Mouse (Mus musculus) limb, embryonic 10.5 days (tissue): ENCODE data around the gene Tef. TPM values are rescaled to one million over a fixed set of nuclear protein-coding genes. Genes with fewer than 3 reads are reported as not detected.

Experiments
- DNase-seq: peaks from one replicate; pipeline ENCODE4 v3.0.0-alpha.2; 2017; ENCODE audit warnings: low spot score
- H3K27ac ChIP-seq: fragments of 300-500 bp; sonication (generic); 2 replicates; pipeline ENCODE4 v1.5.1; 2016; ENCODE audit warnings: mild to moderate bottlenecking
- H3K27me3 ChIP-seq: fragments of 300-500 bp; sonication (generic); 2 replicates; pipeline ENCODE4 v1.6.1; 2016; ENCODE audit warnings: low read depth, mild to moderate bottlenecking; ENCODE audit not compliant: poor library complexity, severe bottlenecking
- H3K36me3 ChIP-seq: fragments of 300-500 bp; sonication (generic); 2 replicates; pipeline ENCODE4 v1.6.1; 2016; ENCODE audit warnings: mild to moderate bottlenecking, moderate library complexity
- H3K4me1 ChIP-seq: fragments of 300-500 bp; sonication (generic); 2 replicates; pipeline ENCODE4 v1.6.1; 2016
- H3K4me3 ChIP-seq: fragments of 300-500 bp; sonication (generic); 2 replicates; pipeline ENCODE4 v1.5.1; 2016; ENCODE audit warnings: mild to moderate bottlenecking, moderate library complexity
- H3K9me3 ChIP-seq: fragments of 300-500 bp; sonication (generic); replicated peaks from 2 replicates; pipeline ENCODE4 v1.6.1; 2016; ENCODE audit warnings: mild to moderate bottlenecking
- WGBS: fragments of 180-500 bp; shearing (Covaris S2); methylation state at CpG from one replicate; pipeline ENCODE4 v1.1.7; 2016; 5-methylcytosine and 5-hydroxymethylcytosine counted together
- polyA plus RNA-seq: library from polyadenylated mRNA; unstranded; fragments of >200 nt; fragmentation: Nextera tagmentation; extraction: Ambion mirVana; gene quantifications from 2 replicates; pipeline ENCODE4 v1.2.1, GENCODE M21; 2016

Tef gene
- polyA plus RNA-seq, 1 experiment from 2014 or later = 16.5 TPM

- Histone ChIP-seq H3K27me3 (no peaks in the 10 kb centered on the region), H3K4me3 (no peak overlapping the region), H3K4me1 (peaks cover 11% of the 10 kb centered on the region; the same call in 1 of the 2 replicates), H3K27ac (no peak overlapping the region), H3K36me3 (peaks cover 98% of the 10 kb centered on the region), H3K9me3 (no peaks in the 10 kb centered on the region)
- DNase-seq = no peak
- WGBS = 91% methylated on average over 15 of the region's 15 CpGs
These were observed 27.6 kb upstream of the Tef start for GRCm38 (mm10) chr15:81774505-81775171.

- Histone ChIP-seq H3K4me1 (peaks cover 11% of the 10 kb centered on the region; the same call in 1 of the 2 replicates), H3K36me3 (peaks cover 100% of the 10 kb centered on the region), H3K4me3 (no peak overlapping the region), H3K9me3 (no peaks in the 10 kb centered on the region), H3K27me3 (no peaks in the 10 kb centered on the region), H3K27ac (no peak overlapping the region)
- no peak for DNase-seq
- WGBS = 93% methylated on average over 11 of the region's 11 CpGs
These were observed 25.4 kb upstream of the Tef start for GRCm38 (mm10) chr15:81776631-81777422.

GRCm38 (mm10) chr15:81781816-81782215, 20.4 kb upstream of the Tef start:
- no peak overlapping the region for H3K4me3 ChIP-seq
- H3K9me3 ChIP-seq = no peaks in the 10 kb centered on the region
- peaks cover 99% of the 10 kb centered on the region for H3K36me3 ChIP-seq
- H3K27ac ChIP-seq = no peak overlapping the region
- WGBS = 88% methylated on average over 7 of the region's 7 CpGs
- no peaks in the 10 kb centered on the region; the same call in 1 of the 2 replicates for H3K4me1 ChIP-seq
- no peaks in the 10 kb centered on the region for H3K27me3 ChIP-seq
- DNase-seq = no peak

GRCm38 (mm10) chr15:81784762-81785161, 17.5 kb upstream of the Tef start:
- WGBS = 72% methylated on average over 5 of the region's 5 CpGs
- peaks cover 99% of the 10 kb centered on the region for H3K36me3 ChIP-seq

GRCm38 (mm10) chr15:81785701-81786100, 16.5 kb upstream of the Tef start:
- DNase-seq = no peak
- no peak overlapping the region for H3K4me3 ChIP-seq
- H3K27ac ChIP-seq = no peak overlapping the region
- H3K27me3 ChIP-seq = no peaks in the 10 kb centered on the region
- WGBS = 93% methylated on average over 8 of the region's 8 CpGs
- H3K9me3 ChIP-seq = no peaks in the 10 kb centered on the region
- H3K4me1 ChIP-seq = no peaks in the 10 kb centered on the region; the same call in 1 of the 2 replicates
- peaks cover 99% of the 10 kb centered on the region for H3K36me3 ChIP-seq

More at GRCm38 (mm10) chr15:81784762-81785161, 17.5 kb upstream of the Tef start:
- no peaks in the 10 kb centered on the region for H3K27me3 ChIP-seq
- no peaks in the 10 kb centered on the region; the same call in 1 of the 2 replicates for H3K4me1 ChIP-seq
- H3K27ac ChIP-seq = 0 out of 2 replicates have a peak overlapping the region, but pooled peaks have one; percentile 1
- H3K4me3 ChIP-seq = no peak overlapping the region
- no peaks in the 10 kb centered on the region for H3K9me3 ChIP-seq
- DNase-seq = no peak

- DNase-seq = no peak
- peaks cover 99% of the 10 kb centered on the region for H3K36me3 ChIP-seq
- H3K4me1 ChIP-seq = no peaks in the 10 kb centered on the region; the same call in 1 of the 2 replicates
- H3K9me3 ChIP-seq = no peaks in the 10 kb centered on the region
- H3K27ac ChIP-seq = no peak overlapping the region
- whole genome bisulfite sequencing = 94% methylated on average over 13 of the region's 13 CpGs
- H3K27me3 ChIP-seq = no peaks in the 10 kb centered on the region
- no peak overlapping the region for H3K4me3 ChIP-seq
These were observed 14.7 kb upstream of the Tef start for GRCm38 (mm10) chr15:81787525-81787924.

- 95% methylated on average over 9 of the region's 9 CpGs for WGBS
- no peaks in the 10 kb centered on the region for H3K4me1 ChIP-seq
- H3K4me3 ChIP-seq = no peak overlapping the region
- no peak for DNase-seq
- peaks cover 89% of the 10 kb centered on the region for H3K36me3 ChIP-seq
- no peaks in the 10 kb centered on the region for H3K9me3 ChIP-seq
- H3K27me3 ChIP-seq = no peaks in the 10 kb centered on the region
- no peak overlapping the region for H3K27ac ChIP-seq
These were observed 9.8 kb upstream of the Tef start for GRCm38 (mm10) chr15:81792444-81792843.

GRCm38 (mm10) chr15:81796228-81796627, 6.0 kb upstream of the Tef start:
- Histone ChIP-seq H3K9me3 (no peaks in the 10 kb centered on the region), H3K4me1 (no peaks in the 10 kb centered on the region), H3K36me3 (peaks cover 54% of the 10 kb centered on the region), H3K27ac (no peak overlapping the region), H3K27me3 (no peaks in the 10 kb centered on the region), H3K4me3 (no peak overlapping the region)
- no peak for DNase-seq
- WGBS = 87% methylated on average over 3 of the region's 3 CpGs

GRCm38 (mm10) chr15:81797861-81798260, 4.4 kb upstream of the Tef start:
- no peaks in the 10 kb centered on the region for H3K27me3 ChIP-seq
- no peak overlapping the region for H3K4me3 ChIP-seq
- no peak for DNase-seq
- 88% methylated on average over 6 of the region's 6 CpGs for WGBS
- H3K9me3 ChIP-seq = no peaks in the 10 kb centered on the region
- peaks cover 10% of the 10 kb centered on the region for H3K4me1 ChIP-seq
- peaks cover 38% of the 10 kb centered on the region for H3K36me3 ChIP-seq
- H3K27ac ChIP-seq = no peak overlapping the region

GRCm38 (mm10) chr15:81798421-81798820, 3.8 kb upstream of the Tef start:
- Histone ChIP-seq H3K4me3 (no peak overlapping the region), H3K27me3 (no peaks in the 10 kb centered on the region), H3K27ac (no peak overlapping the region), H3K9me3 (no peaks in the 10 kb centered on the region), H3K36me3 (peaks cover 32% of the 10 kb centered on the region), H3K4me1 (peaks cover 15% of the 10 kb centered on the region)
- WGBS = 90% methylated on average over 4 of the region's 4 CpGs
- no peak for DNase-seq

GRCm38 (mm10) chr15:81800391-81800790, 1.8 kb upstream of the Tef start:
- Histone ChIP-seq H3K27ac (no peak overlapping the region), H3K4me3 (no peak overlapping the region), H3K27me3 (0 out of 2 replicates have a peak, but pooled peaks cover 3% of the 10 kb centered on the region), H3K4me1 (peaks cover 19% of the 10 kb centered on the region), H3K9me3 (no peaks in the 10 kb centered on the region), H3K36me3 (peaks cover 13% of the 10 kb centered on the region)
- 76% methylated on average over 3 of the region's 3 CpGs for WGBS
- no peak for DNase-seq

GRCm38 (mm10) chr15:81802941-81803351, 725 bp downstream of the Tef start:
- H3K9me3 ChIP-seq = no peaks in the 10 kb centered on the region
- H3K36me3 ChIP-seq = 0 out of 2 replicates have a peak, but pooled peaks cover 2% of the 10 kb centered on the region
- H3K4me3 ChIP-seq = peak overlapping the region; percentile 40
- WGBS = 17% methylated on average over 8 of the region's 8 CpGs
- no peak for DNase-seq
- H3K27ac ChIP-seq = peak overlapping the region; percentile 42; the same call in 1 of the 2 replicates
- H3K4me1 ChIP-seq = peaks cover 24% of the 10 kb centered on the region
- H3K27me3 ChIP-seq = 0 out of 2 replicates have a peak, but pooled peaks cover 6% of the 10 kb centered on the region

- WGBS = 67% methylated on average over 4 of the region's 4 CpGs
- Histone ChIP-seq H3K27ac (no peak overlapping the region), H3K9me3 (no peaks in the 10 kb centered on the region), H3K4me3 (no peak overlapping the region), H3K27me3 (0 out of 2 replicates have a peak, but pooled peaks cover 6% of the 10 kb centered on the region), H3K4me1 (peaks cover 24% of the 10 kb centered on the region), H3K36me3 (0 out of 2 replicates have a peak, but pooled peaks cover 2% of the 10 kb centered on the region)
- no peak for DNase-seq
These were observed 1.3 kb downstream of the Tef start for GRCm38 (mm10) chr15:81803425-81803951.
